Mouse (Mus musculus): ENCODE results near the gene Madcam1. TPM values are rescaled to one million over a fixed set of nuclear protein-coding genes. Genes with fewer than 3 reads are reported as not detected.
A peak's percentile ranks its signal among the peaks of the same experiment; 100 is the strongest.

The Madcam1 gene
- total RNA-seq, 2 experiments from 2014 or later: not detected

GRCm38 (mm10) chr10:79668076-79668475, 3.7 kb downstream of the Madcam1 start:
- no peak for DNase-seq

- peak; percentile 89 to 91 for DNase-seq
These were observed 4.6 kb downstream of the Madcam1 start, which contains the start of gene Tpgs1 for GRCm38 (mm10) chr10:79668771-79669575. TSS of gene Tpgs1 (plus strand) at chr10:79669369.

GRCm38 (mm10) chr10:79669576-79670057, 5.3 kb downstream of the Madcam1 start:
- peak; percentile 76 to 87 for DNase-seq

GRCm38 (mm10) chr10:79670071-79670888, 5.9 kb downstream of the Madcam1 start:
- no peak for DNase-seq

GRCm38 (mm10) chr10:79671396-79672087, 7.2 kb downstream of the Madcam1 start:
- DNase-seq: no peak

GRCm38 (mm10) chr10:79672088-79672455, 7.7 kb downstream of the Madcam1 start:
- no peak for DNase-seq

GRCm38 (mm10) chr10:79673054-79673453, 8.7 kb downstream of the Madcam1 start:
- DNase-seq: no peak

- DNase-seq: no peak
These were observed 11.1 kb downstream of the Madcam1 start for GRCm38 (mm10) chr10:79675346-79676035.

- peak in 1 of 2 experiments; percentile 37 for DNase-seq
These were observed 16.5 kb downstream of the Madcam1 start for GRCm38 (mm10) chr10:79680606-79681495.

GRCm38 (mm10) chr10:79681591-79682245, 17.4 kb downstream of the Madcam1 start, which contains the start of gene Cdc34:
TSS of gene Cdc34 (plus strand) at chr10:79682195.
- peak; percentile 99 for DNase-seq

GRCm38 (mm10) chr10:79682551-79682915, 18.2 kb downstream of the Madcam1 start:
- DNase-seq: peak in 1 of 2 experiments; percentile 32

- peak; percentile 62 to 78 for DNase-seq
These were observed 18.7 kb downstream of the Madcam1 start for GRCm38 (mm10) chr10:79682916-79683582.

- DNase-seq: no peak
These were observed 19.6 kb downstream of the Madcam1 start for GRCm38 (mm10) chr10:79683726-79684640.

- no peak for DNase-seq
These were observed 20.6 kb downstream of the Madcam1 start for GRCm38 (mm10) chr10:79684770-79685600.

- no peak for DNase-seq
These were observed 21.9 kb downstream of the Madcam1 start for GRCm38 (mm10) chr10:79686219-79686618.

GRCm38 (mm10) chr10:79686691-79687090, 22.3 kb downstream of the Madcam1 start:
- no peak for DNase-seq

- DNase-seq: no peak
These were observed 23.2 kb downstream of the Madcam1 start for GRCm38 (mm10) chr10:79687513-79687912.

Data from adrenal gland, postnatal 36 days (tissue).